8 mouse cellular contexts compared by ENCODE assay signal in genomic region chr12:72976718-72977117, GRCm38 (mm10). TPM values are rescaled to one million over a fixed set of nuclear protein-coding genes. Genes with fewer than 3 reads are reported as not detected.
DNase-seq lines count a peak whose midpoint lies in the region; ATAC-seq lines count a peak whose summit lies in the region.

No protein-coding gene starts in this region.

- intact Hi-C loops in gastrocnemius, postnatal 14 days (cut with DNase I; ENCODE audit: low total_unique reads): no loop called here
- intact Hi-C loops in left cerebral cortex, postnatal 10 days (cut with DNase I): loop anchor here (10.0 kb wide), 2 partner anchors 452 to 512 kb away; no protein-coding TSS in a partner anchor

- peak; percentile 98 for ATAC-seq in common myeloid progenitor, adult 5-6 weeks (replicated peaks; ENCODE audit: low read depth, poor library complexity, severe bottlenecking)
- peak; percentile 65 for ATAC-seq in inflammation-experienced regulatory T-cells, adult 6 months
- peak; percentile 96 for ATAC-seq in megakaryocyte-erythroid progenitor cell, adult 5-6 weeks (replicated peaks; ENCODE audit: low FRiP score, low TSS enrichment, poor library complexity, severe bottlenecking)

- DNase-seq in WW6 (ENCODE audit: low read depth, low spot score): peak; percentile 49
- DNase-seq in gastrocnemius, postnatal 14 days: peak; percentile 71
- DNase-seq in left cerebral cortex, postnatal 10 days (ENCODE audit: extremely low spot score in 1 of 2, low spot score in 2 of 2): peak; percentile 52 to 73
- peak; percentile 67 for DNase-seq in right cerebral cortex, postnatal 25 days
- peak; percentile 42 to 73 for DNase-seq in urinary bladder, postnatal 36 days (ENCODE audit: low spot score in 2 of 2)

RNA-seq across cellular contexts. Expression of gene 4930447C04Rik, which starts 36.1 kb away (rescaled TPM):
- total RNA-seq in common myeloid progenitor, adult 5-6 weeks (2017): 8.9 and 12.4 TPM in 2 replicates
- under 1 TPM; 0.43 to 0.47 TPM for total RNA-seq in gastrocnemius, postnatal 14 days (2021)
- polyA plus RNA-seq in inflammation-experienced regulatory T-cells, adult 6 months (2017; shearing (Covaris generic)): not detected
- 1 to 10 TPM; 7.6 to 9.0 TPM for total RNA-seq in left cerebral cortex, postnatal 10 days (2021)
- 5.8 TPM in 1 of 2 replicates, not detected in the other for total RNA-seq in megakaryocyte-erythroid progenitor cell, adult 5-6 weeks (2014; fragmentation: Nextera tagmentation)
- 0.89 and 17.8 TPM in 2 replicates for total RNA-seq in megakaryocyte-erythroid progenitor cell, adult 5-6 weeks (2017)

RNA-seq across cellular contexts. Expression of gene Six6, which starts 37.0 kb away (rescaled TPM):
- not detected in 2 replicates for total RNA-seq in common myeloid progenitor, adult 5-6 weeks (2017)
- not detected for total RNA-seq in gastrocnemius, postnatal 14 days (2021)
- not detected for polyA plus RNA-seq in inflammation-experienced regulatory T-cells, adult 6 months (2017; shearing (Covaris generic))
- total RNA-seq in left cerebral cortex, postnatal 10 days (2021): not detected
- not detected in 2 replicates for total RNA-seq in megakaryocyte-erythroid progenitor cell, adult 5-6 weeks (2014; fragmentation: Nextera tagmentation)
- total RNA-seq in megakaryocyte-erythroid progenitor cell, adult 5-6 weeks (2017): not detected in 2 replicates

Comparison
In these comparisons a context has a peak if more than half of its experiments do, and no peak if none do; other contexts are left out.
1. Peak in every context shown above with its lines: DNase-seq and ATAC-seq.